Mouse (Mus musculus) liver, adult 2 months (tissue): ENCODE results near the gene Rab40b. TPM values are rescaled to one million over a fixed set of nuclear protein-coding genes. Genes with fewer than 3 reads are reported as not detected.

Experiments
- DNase-seq: peaks from one replicate; pipeline ENCODE4 v3.0.0-alpha.2; 2011; ENCODE audit warnings: low read depth, low spot score; ENCODE audit errors: extremely low read depth
- H3K27ac ChIP-seq: fragments of 200-500 bp; replicated peaks from 2 replicates; pipeline ENCODE4 v1.5.1; 2012; ENCODE audit warnings: low read depth, mild to moderate bottlenecking, control low read depth, inconsistent platforms, low read length; ENCODE audit not compliant: insufficient read depth
- H3K27me3 ChIP-seq: fragments of 200-500 bp; 2 replicates; pipeline ENCODE4 v1.6.1; 2012; ENCODE audit warnings: mild to moderate bottlenecking, moderate library complexity, low read length, inconsistent platforms; ENCODE audit not compliant: control insufficient read depth, insufficient read depth
- H3K36me3 ChIP-seq: fragments of 200-500 bp; 2 replicates; pipeline ENCODE4 v1.6.1; 2012; ENCODE audit warnings: low read length, inconsistent platforms; ENCODE audit not compliant: control insufficient read depth, insufficient read depth
- H3K4me1 ChIP-seq: fragments of 200-500 bp; 2 replicates; pipeline ENCODE4 v1.6.1; 2011; ENCODE audit warnings: low read length; ENCODE audit not compliant: control insufficient read depth, insufficient read depth
- H3K4me3 ChIP-seq: fragments of 200-500 bp; 2 replicates; pipeline ENCODE4 v1.5.1; 2011; ENCODE audit warnings: low read depth, mild to moderate bottlenecking, control low read depth, low read length, moderate library complexity; ENCODE audit not compliant: insufficient read depth
- H3K79me2 ChIP-seq: fragments of 200-500 bp; 2 replicates; pipeline ENCODE4 v1.6.1; 2012; ENCODE audit warnings: inconsistent platforms, mild to moderate bottlenecking, low read length, moderate library complexity; ENCODE audit not compliant: control insufficient read depth, insufficient read depth
- H3K9ac ChIP-seq: fragments of 200-500 bp; 2 replicates; pipeline ENCODE4 v1.6.1; 2012; ENCODE audit warnings: low read depth, mild to moderate bottlenecking, control low read depth, inconsistent platforms, low read length
- CTCF ChIP-seq: fragments of 200-500 bp; IDR thresholded peaks from 2 replicates; pipeline ENCODE4 v1.5.1; 2011; ENCODE audit warnings: low read depth, low read length, control low read depth
- POLR2A ChIP-seq: fragments of 200-500 bp; IDR thresholded peaks from 2 replicates; pipeline ENCODE4 v1.6.1; 2011; ENCODE audit warnings: low read length, control low read depth; ENCODE audit not compliant: insufficient read depth; ENCODE audit errors: extremely low read depth
- WGBS: fragments of 180-500 bp; shearing (Covaris S2); methylation state at CpG from one replicate; pipeline ENCODE4 v1.1.7; 2018; 5-methylcytosine and 5-hydroxymethylcytosine counted together
- polyA plus RNA-seq: library from polyadenylated mRNA; depleted of rRNA; stranded (reverse); fragments of >200 nt; gene quantifications from 2 replicates; pipeline ENCODE4 v1.2.3, GENCODE M21; 2012
- total RNA-seq: library from RNA; depleted of rRNA; stranded (reverse); fragments of >200 nt; gene quantifications from 2 replicates; pipeline ENCODE4 v1.2.3, GENCODE M21; 2014

The Rab40b gene
- total and polyA plus RNA-seq, 2 experiments: 0.57 to 0.74 TPM

DNA sequence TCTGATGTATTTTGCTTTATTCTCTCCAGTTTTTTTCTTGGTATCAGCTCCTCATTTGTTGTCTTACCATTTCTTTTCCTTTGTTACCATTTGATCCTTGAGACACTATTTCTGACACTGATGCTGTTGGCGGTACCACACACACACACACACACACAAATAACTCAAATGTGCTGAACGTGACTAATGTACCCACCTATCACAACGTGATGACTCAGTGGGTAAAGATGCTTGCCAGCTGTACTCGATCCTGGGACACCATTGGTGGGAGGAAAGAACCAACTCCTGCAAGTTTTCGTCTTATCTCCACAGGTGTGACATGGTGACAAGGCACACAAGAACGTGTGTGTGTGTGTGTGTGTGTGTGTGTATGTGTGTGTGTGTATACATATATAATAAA is 14.7 kb downstream of the Rab40b start:
- Histone ChIP-seq H3K27me3 (no peaks in the 10 kb centered on the region), H3K27ac (no peak overlapping the region), H3K9ac (no peak overlapping the region), H3K4me3 (no peak overlapping the region), H3K4me1 (no peaks in the 10 kb centered on the region), H3K79me2 (no peaks in the 10 kb centered on the region), H3K36me3 (no peaks in the 10 kb centered on the region)
- TF ChIP-seq CTCF: no peak
- no peak for TF ChIP-seq POLR2A
- DNase-seq: no peak
- 77% methylated on average over 6 of the region's 6 CpGs for WGBS

DNA sequence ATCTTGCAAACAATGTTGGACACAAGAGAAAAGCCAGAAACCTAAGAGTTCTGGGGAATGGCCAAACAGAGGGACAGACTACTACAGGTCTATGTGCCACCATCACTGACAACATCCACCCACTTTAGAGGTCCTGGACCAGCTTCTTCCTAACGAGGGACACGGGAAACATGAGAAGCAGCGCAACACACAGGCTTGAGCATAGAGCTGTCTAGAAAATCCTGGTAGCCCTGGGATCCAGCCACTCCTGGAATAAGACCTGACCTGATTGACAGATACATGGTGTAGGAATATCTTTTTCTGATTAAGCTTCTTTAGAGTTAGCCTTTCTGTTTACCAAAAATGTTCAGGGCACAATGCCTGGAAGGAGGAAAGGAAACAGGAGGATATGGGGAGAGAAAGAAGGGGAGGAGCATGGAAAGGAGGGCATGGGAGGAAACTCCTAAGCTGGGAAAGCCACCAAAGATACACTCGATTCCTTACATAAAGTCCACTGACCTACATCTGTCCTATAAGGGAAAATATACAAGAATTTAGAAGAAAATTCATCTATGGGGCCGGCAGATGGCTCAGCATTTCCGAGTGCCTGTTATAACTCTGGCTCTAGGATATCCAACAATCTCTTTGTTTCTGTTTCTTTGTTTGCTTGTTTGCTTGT is 17.6 kb downstream of the Rab40b start:
- Histone ChIP-seq H3K36me3 (no peaks in the 10 kb centered on the region), H3K27me3 (no peaks in the 10 kb centered on the region), H3K4me1 (no peaks in the 10 kb centered on the region), H3K27ac (no peak overlapping the region), H3K9ac (no peak overlapping the region), H3K79me2 (no peaks in the 10 kb centered on the region), H3K4me3 (no peak overlapping the region)
- DNase-seq: no peak
- no peak for TF ChIP-seq CTCF
- TF ChIP-seq POLR2A: no peak
- WGBS: 73% methylated on average over 6 of the region's 6 CpGs

DNA sequence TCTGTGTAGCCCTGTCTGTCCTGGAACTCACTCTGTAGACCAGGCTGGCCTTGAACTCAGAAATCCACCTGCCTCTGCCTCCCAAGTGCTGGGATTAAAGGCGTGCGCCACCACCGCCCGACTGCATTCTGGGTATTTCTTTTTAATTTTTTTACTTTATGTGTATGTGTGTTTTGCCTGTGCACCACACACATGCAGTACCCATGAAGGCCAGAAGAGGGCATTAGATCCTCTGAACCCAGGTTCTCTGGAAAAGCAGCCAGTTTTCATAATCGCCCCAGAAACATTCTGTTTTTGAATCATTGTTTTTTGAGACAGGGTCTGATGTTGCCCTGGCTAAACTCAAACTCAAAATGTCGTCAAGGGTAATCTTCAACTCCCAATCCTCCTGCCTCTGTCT is 18.4 kb downstream of the Rab40b start:
- Histone ChIP-seq H3K79me2 (no peaks in the 10 kb centered on the region), H3K36me3 (no peaks in the 10 kb centered on the region), H3K27ac (no peak overlapping the region), H3K4me1 (no peaks in the 10 kb centered on the region), H3K4me3 (no peak overlapping the region), H3K9ac (no peak overlapping the region), H3K27me3 (no peaks in the 10 kb centered on the region)
- DNase-seq: no peak
- WGBS: 60% methylated on average over 6 of the region's 6 CpGs
- TF ChIP-seq POLR2A (no peak), CTCF (peak; percentile 33; the same call in 1 of the 2 replicates)

DNA sequence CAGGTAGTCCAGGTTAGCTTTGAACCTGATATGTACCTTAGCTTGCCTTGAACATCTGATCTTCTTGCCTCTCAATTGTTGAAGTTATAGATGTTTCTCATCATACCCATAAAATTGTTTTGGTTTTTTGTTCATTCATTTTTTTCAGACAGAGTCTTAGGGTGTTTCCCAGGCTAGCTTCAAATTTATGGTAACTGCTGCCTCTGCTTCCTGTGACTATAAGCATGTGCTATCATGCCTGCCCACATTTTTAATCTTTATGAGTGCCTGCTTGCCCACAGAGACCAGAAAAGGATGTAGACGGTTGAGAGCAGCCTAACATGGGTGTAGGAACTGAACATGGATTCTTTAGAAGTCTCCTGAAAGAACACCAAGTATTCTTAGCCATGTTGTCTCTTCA is 19.3 kb downstream of the Rab40b start:
- DNase-seq: no peak
- no peak overlapping the region for H3K27ac ChIP-seq
- no peaks in the 10 kb centered on the region for H3K36me3 ChIP-seq
- H3K27me3 ChIP-seq: no peaks in the 10 kb centered on the region
- H3K79me2 ChIP-seq: no peaks in the 10 kb centered on the region
- H3K9ac ChIP-seq: no peak overlapping the region
- H3K4me1 ChIP-seq: no peaks in the 10 kb centered on the region
- WGBS: 80% methylated on average over 1 of the region's 1 CpGs
- TF ChIP-seq POLR2A (no peak), CTCF (no peak)
- H3K4me3 ChIP-seq: no peak overlapping the region

DNA sequence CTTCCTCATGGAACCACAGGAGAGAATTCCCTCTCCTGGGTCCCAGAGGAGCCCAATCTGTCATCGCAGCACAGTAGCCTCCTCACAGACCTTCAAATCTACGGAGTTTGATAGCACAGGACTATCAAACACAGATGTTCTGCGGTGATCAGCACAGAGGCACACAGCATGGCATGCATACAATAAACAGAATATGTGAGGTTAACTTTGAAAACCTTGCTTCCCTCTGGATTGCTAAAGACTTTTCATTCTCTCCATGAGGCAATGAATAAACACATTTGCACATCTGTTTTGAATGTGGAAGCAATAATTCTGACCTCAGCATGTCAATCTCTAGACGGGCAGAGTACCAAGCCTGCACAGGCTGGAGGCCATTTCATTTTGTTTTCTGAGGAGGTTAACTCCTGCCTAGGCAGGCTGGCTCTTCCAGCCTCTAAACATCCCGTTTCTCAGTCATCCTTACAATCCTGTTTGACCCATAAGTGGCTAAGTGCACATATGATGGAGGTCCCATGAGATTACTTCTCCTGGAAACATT is 20.8 kb downstream of the Rab40b start:
- H3K79me2 ChIP-seq: no peaks in the 10 kb centered on the region
- no peaks in the 10 kb centered on the region for H3K27me3 ChIP-seq
- no peak overlapping the region for H3K4me3 ChIP-seq
- WGBS: 55% methylated on average over 5 of the region's 5 CpGs
- H3K27ac ChIP-seq: no peak overlapping the region
- no peaks in the 10 kb centered on the region for H3K36me3 ChIP-seq
- H3K9ac ChIP-seq: no peak overlapping the region
- TF ChIP-seq CTCF (no peak), POLR2A (no peak)
- DNase-seq: no peak
- no peaks in the 10 kb centered on the region for H3K4me1 ChIP-seq

DNA sequence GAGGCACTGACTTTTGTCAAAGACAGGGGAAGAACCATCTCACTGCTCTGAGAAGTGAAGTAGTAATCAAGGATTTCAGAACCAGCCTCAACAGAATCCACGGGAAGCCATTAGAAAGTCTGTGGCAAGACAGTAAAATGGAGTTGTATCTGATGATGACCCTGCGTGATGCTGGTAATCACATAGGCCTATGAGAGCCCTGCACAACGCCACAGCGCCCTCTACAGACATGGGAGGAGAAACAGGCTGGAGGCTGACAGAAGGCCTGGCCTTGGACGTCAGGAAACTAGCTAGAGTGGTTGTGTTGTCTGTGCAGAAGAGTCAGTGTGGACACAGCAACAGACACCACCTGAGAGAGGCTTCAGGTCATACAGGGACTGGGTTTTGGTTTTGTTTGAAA is 25.8 kb downstream of the Rab40b start:
- WGBS: 18% methylated on average over 5 of the region's 5 CpGs
- no peak for TF ChIP-seq POLR2A
- TF ChIP-seq CTCF: peak; percentile 96
- no peak overlapping the region for H3K27ac ChIP-seq
- no peaks in the 10 kb centered on the region for H3K4me1 ChIP-seq
- H3K9ac ChIP-seq: no peak overlapping the region
- H3K36me3 ChIP-seq: no peaks in the 10 kb centered on the region
- H3K79me2 ChIP-seq: no peaks in the 10 kb centered on the region
- DNase-seq: peak; percentile 61
- no peaks in the 10 kb centered on the region for H3K27me3 ChIP-seq
- no peak overlapping the region for H3K4me3 ChIP-seq
